Mouse (Mus musculus) cortical plate, adult 2 months (tissue): ENCODE results near the gene AI413582. TPM values are rescaled to one million over a fixed set of nuclear protein-coding genes. Genes with fewer than 3 reads are reported as not detected.

Experiments used
- H3K27ac ChIP-seq: fragments of 200-500 bp; 2 replicates; pipeline ENCODE4 v1.5.1; 2012; ENCODE audit warnings: low read length, control low read depth, inconsistent platforms; ENCODE audit not compliant: insufficient read depth
- H3K4me1 ChIP-seq: fragments of 200-500 bp; 2 replicates; pipeline ENCODE4 v1.6.1; 2011; ENCODE audit warnings: low read length; ENCODE audit not compliant: control insufficient read depth, insufficient read depth
- H3K4me3 ChIP-seq: fragments of 200-500 bp; 2 replicates; pipeline ENCODE4 v1.5.1; 2011; ENCODE audit warnings: mild to moderate bottlenecking, low read length, control low read depth; ENCODE audit not compliant: insufficient read depth
- CTCF ChIP-seq: fragments of 200-500 bp; IDR thresholded peaks from 2 replicates; pipeline ENCODE4 v1.5.1; 2011; ENCODE audit warnings: mild to moderate bottlenecking, control low read depth, low read length; ENCODE audit not compliant: insufficient read depth; ENCODE audit errors: extremely low read depth
- POLR2A ChIP-seq: fragments of 200-500 bp; IDR thresholded peaks from 2 replicates; pipeline ENCODE4 v1.6.1; 2011; ENCODE audit warnings: mild to moderate bottlenecking, low read length, control low read depth; ENCODE audit not compliant: insufficient read depth; ENCODE audit errors: extremely low read depth
- polyA plus RNA-seq: library from polyadenylated mRNA; depleted of rRNA; stranded (reverse); fragments of >200 nt; gene quantifications from 2 replicates; pipeline ENCODE4 v1.2.3, GENCODE M21; 2012

The AI413582 gene
- polyA plus RNA-seq, 1 experiment: 112 TPM

DNA sequence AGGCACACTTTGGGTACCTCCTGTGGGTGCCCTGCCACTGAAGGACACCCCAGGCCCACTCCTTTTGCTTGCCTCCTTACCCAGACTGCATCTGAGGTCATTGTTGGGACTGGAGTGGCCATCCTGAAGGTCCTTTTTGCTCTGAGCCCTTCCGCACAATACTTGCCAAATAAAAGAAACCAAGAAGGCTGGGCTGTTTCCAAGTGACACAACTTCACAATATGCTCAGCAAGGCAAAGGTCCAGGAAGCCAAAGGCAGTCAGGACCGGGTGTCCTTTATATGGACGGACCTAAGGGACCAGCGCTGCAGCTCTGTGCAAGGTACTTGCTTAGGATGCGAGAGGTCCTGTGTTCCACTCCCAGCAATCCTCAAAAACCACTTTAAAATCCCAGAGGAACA, 2.7 kb upstream of the AI413582 start:
- no peak for TF ChIP-seq CTCF
- TF ChIP-seq POLR2A: no peak
- Histone ChIP-seq H3K27ac (no peak overlapping the region), H3K4me3 (no peak overlapping the region), H3K4me1 (peaks cover 2% of the 10 kb centered on the region; the same call in 1 of the 2 replicates)

DNA sequence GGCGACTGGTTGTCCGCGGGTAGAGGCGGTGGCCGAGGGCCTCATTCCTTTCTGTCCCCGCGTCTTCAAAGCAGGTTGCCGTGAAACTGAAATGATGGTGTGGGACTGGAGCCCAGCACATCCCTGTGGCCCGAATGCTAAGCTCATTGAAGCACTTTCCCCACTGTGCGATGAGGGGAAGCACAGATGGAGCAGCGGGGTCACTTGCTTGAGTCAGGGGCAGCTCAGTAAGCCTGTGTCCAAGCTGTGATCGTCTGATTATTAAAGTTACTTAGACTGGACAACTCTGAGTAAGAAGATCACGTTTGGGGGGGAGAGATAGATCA, 349 bp upstream of the AI413582 start:
- H3K27ac ChIP-seq: 0 out of 2 replicates have a peak overlapping the region, but pooled peaks have one; percentile 6

DNA sequence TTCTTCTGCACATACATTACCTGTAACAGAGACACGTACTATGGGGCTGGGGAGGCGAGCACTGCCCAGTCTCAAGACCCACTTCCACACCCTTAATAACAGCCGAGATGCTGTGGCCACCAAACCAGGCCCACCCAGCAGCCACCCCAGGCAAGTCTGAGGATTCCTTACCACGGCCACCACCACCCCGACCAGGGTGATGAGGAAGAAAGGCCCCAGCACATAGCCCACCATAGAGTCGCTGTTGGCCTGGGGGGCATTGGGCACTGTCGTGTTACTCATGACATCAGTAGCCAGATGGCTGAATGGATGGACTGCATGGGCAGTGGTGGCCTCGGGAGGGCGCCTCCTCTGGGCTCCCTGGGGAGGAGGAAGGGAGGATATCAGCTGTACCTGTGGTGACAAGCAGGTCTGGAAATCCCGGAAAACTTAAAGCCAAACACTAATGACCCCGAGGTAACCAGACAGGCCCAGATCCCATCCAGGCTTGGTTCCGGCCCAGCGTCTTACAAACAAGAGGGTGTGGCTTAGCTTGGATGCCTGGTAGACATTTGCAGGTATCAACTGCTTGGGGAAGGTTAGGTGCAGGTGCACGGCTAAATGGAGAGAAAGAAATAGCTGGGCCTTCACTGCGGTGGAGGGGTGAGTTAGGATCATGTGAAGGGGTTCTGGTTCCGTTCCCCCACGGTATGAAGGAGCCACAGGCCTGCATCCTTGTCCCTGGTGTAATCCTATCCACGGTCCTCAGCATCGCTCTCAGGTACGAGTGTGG, 979 bp downstream of the AI413582 start:
- Histone ChIP-seq H3K4me1 (peaks cover 2% of the 10 kb centered on the region; the same call in 1 of the 2 replicates), H3K4me3 (peak overlapping the region; percentile 87), H3K27ac (peak overlapping the region; percentile 3; the same call in 1 of the 2 replicates)
- no peak for TF ChIP-seq POLR2A
- TF ChIP-seq CTCF: no peak

More for the DNA sequence above, 349 bp upstream of the AI413582 start:
- peaks cover 2% of the 10 kb centered on the region; the same call in 1 of the 2 replicates for H3K4me1 ChIP-seq
- TF ChIP-seq POLR2A: no peak
- TF ChIP-seq CTCF: no peak
- peak overlapping the region; percentile 87 for H3K4me3 ChIP-seq

- Histone ChIP-seq H3K4me3 (no peak overlapping the region), H3K4me1 (peaks cover 2% of the 10 kb centered on the region; the same call in 1 of the 2 replicates), H3K27ac (no peak overlapping the region)
- TF ChIP-seq CTCF (no peak), POLR2A (no peak)
These were observed 1.7 kb downstream of the AI413582 start for GRCm38 (mm10) chr17:27563771-27564244.

GRCm38 (mm10) chr17:27561809-27562526, 3.6 kb downstream of the AI413582 start:
- no peak overlapping the region for H3K4me3 ChIP-seq
- peaks cover 2% of the 10 kb centered on the region; the same call in 1 of the 2 replicates for H3K4me1 ChIP-seq
- TF ChIP-seq CTCF (no peak), POLR2A (no peak)
- H3K27ac ChIP-seq: no peak overlapping the region

- TF ChIP-seq CTCF: no peak
- no peak for TF ChIP-seq POLR2A
- Histone ChIP-seq H3K4me3 (no peak overlapping the region), H3K4me1 (no peaks in the 10 kb centered on the region), H3K27ac (no peak overlapping the region)
These were observed 4.6 kb downstream of the AI413582 start for GRCm38 (mm10) chr17:27560926-27561480.

DNA sequence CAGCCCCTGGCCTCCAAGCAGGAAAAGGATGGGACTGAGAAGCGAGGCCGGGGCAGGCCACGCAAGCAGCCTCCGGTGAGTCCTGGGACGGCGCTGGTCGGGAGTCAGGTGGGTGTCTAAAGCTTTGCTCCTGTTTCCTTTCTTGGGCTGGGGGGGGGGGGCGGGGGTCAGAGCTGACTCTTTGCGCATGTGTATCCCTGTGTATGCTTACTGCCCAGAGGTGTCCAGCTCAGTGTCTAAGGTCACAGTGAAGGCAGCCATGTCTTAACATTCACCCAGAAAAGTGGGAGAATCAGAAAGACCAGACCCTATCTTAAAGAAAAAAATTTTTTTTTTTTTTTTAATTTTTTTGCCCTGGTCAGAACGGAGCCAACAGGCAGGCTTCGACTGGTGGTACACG, 6.0 kb downstream of the AI413582 start:
- no peak for TF ChIP-seq CTCF
- no peak for TF ChIP-seq POLR2A
- Histone ChIP-seq H3K4me1 (no peaks in the 10 kb centered on the region), H3K27ac (no peak overlapping the region), H3K4me3 (no peak overlapping the region)

DNA sequence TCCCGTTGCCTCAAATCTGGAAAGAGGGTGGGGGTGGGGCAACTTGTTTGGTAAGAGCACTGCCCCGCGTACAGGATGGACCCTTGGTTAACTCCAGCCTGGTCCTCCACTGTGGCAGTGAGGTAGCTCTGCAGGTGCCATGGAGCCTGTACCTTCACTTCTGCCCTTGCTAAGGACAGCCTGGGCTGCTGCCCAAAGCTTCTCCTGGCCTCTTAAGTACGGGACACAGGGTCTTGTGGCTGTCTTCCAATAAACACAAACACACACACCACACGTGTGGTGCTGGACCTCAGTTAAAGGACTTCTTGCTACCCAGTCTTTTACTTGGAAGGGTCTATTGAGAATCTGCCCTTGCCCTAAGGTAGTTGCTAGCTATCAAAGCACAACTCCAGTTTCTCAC, 6.7 kb downstream of the AI413582 start:
- no peak overlapping the region for H3K27ac ChIP-seq
- no peak overlapping the region for H3K4me3 ChIP-seq
- no peaks in the 10 kb centered on the region for H3K4me1 ChIP-seq
- TF ChIP-seq CTCF: no peak

- TF ChIP-seq CTCF (no peak), POLR2A (no peak)
- H3K27ac ChIP-seq: no peak overlapping the region
- H3K4me3 ChIP-seq: peak overlapping the region; percentile 85; the same call in 1 of the 2 replicates
- no peaks in the 10 kb centered on the region for H3K4me1 ChIP-seq
These were observed 7.5 kb downstream of the AI413582 start for GRCm38 (mm10) chr17:27557927-27558661.
